19 mouse cellular contexts compared by ENCODE assay signal in genomic region chr2:132024028-132024427, GRCm38 (mm10). TPM values are rescaled to one million over a fixed set of nuclear protein-coding genes. Genes with fewer than 3 reads are reported as not detected.
DNase-seq lines count a peak whose midpoint lies in the region; TF ChIP-seq lines count a peak whose summit lies in the region.
"Had no signal": no experiment of that assay in that cellular context is flagged by ENCODE, and none has a peak within 500 bp of the region (broad histone marks: within the 10 kb centered on the region; RNA-seq: fewer than 3 reads in every experiment).

No protein-coding gene starts in this region.

- no peaks in the 10 kb centered on the region; the same call in 1 of the 2 replicates for H3K36me3 ChIP-seq in spleen, adult 2 months (ENCODE audit: control insufficient read depth, insufficient read depth, low read length)
- H3K36me3 ChIP-seq: embryonic facial prominence, embryonic 10.5 days; embryonic facial prominence, embryonic 12.5 days; forebrain, embryonic 15.5 days had no signal

- DNase-seq in heart, adult 11 months: peak; percentile 81
- no peak for DNase-seq in heart, postnatal 14 days
- no peak for DNase-seq in spleen, adult 2 months (ENCODE audit: low read depth in 1 of 2, low spot score in 2 of 2)
- DNase-seq in spleen, postnatal 14 days (ENCODE audit: low spot score in 2 of 2): no peak
- DNase-seq in testis, postnatal 14 days (ENCODE audit: low spot score): no peak
- DNase-seq: adrenal gland, adult 2 months; adrenal gland, postnatal 10 days; adrenal gland, postnatal 25 days; B cell, adult 2 months; cerebellum, adult 11 months; cerebellum, adult 18-20 months; cerebellum, adult 8-10 months; cerebellum, postnatal 10 days; cerebellum, postnatal 25 days; forebrain, postnatal 0 days had no signal

- intact Hi-C loops in heart, postnatal 14 days (cut with DNase I): no loop called here

- peak overlapping the region; percentile 31; the same call in 1 of the 2 replicates for H3K27ac ChIP-seq in spleen, adult 2 months (ENCODE audit: insufficient read depth, low read length)
- H3K27ac ChIP-seq: embryonic facial prominence, embryonic 10.5 days; embryonic facial prominence, embryonic 12.5 days; forebrain, embryonic 13.5 days; forebrain, embryonic 15.5 days had no signal

- no peak overlapping the region for H3K4me3 ChIP-seq in spleen, adult 2 months (ENCODE audit: extremely low read depth, insufficient read depth, insufficient read length)
- H3K4me3 ChIP-seq: embryonic facial prominence, embryonic 10.5 days; embryonic facial prominence, embryonic 12.5 days; forebrain, embryonic 13.5 days; forebrain, embryonic 15.5 days had no signal

- 32% methylated on average over 4 of the region's 4 CpGs for WGBS in spleen, adult 2 months

- H3K4me1 ChIP-seq in spleen, adult 2 months (ENCODE audit: control insufficient read depth, insufficient read depth, insufficient read length): peaks cover 39% of the 10 kb centered on the region

- no peak for TF ChIP-seq POLR2A in spleen, adult 2 months (IDR thresholded peaks at IDR 0.05; ENCODE audit: low read depth, low read length)

- H3K27me3 ChIP-seq in spleen, adult 2 months (ENCODE audit: control insufficient read depth, insufficient read depth, low read length): no peaks in the 10 kb centered on the region
- H3K27me3 ChIP-seq: forebrain, embryonic 13.5 days; forebrain, embryonic 15.5 days had no signal

- no peak for TF ChIP-seq CTCF in spleen, adult 2 months (IDR thresholded peaks at IDR 0.05; ENCODE audit: extremely low read depth, insufficient read depth, insufficient read length, insufficient replicate concordance)

RNA-seq across cellular contexts. Expression of gene Rassf2, which starts 6.0 kb away (rescaled TPM):
- 10 to 100 TPM; 13.7 to 17.8 TPM for total RNA-seq in heart, postnatal 14 days (2021)
- polyA plus RNA-seq in spleen, adult 2 months (2012; rRNA removed): 70.2 and 85.9 TPM in 2 replicates
